Mouse (Mus musculus) hindbrain, embryonic 11.5 days (tissue): Measurements from ENCODE around the gene Igf2bp3. TPM values are rescaled to one million over a fixed set of nuclear protein-coding genes. Genes with fewer than 3 reads are reported as not detected.
"Not testable (repeated sequence)": the region's sequence is repeated elsewhere in the genome, so short reads cannot be mapped to it uniquely, and the experiment has no call there.

Experiments
- ATAC-seq: fragments of 200-750 bp; cut with Nextera tagmentation; 2 replicates; pipeline ENCODE4 v1.8.0; 2017; ENCODE audit warnings: mild to moderate bottlenecking, moderate TSS enrichment, moderate library complexity; ENCODE audit not compliant: low FRiP score
- DNase-seq: peaks from one replicate; pipeline ENCODE4 v3.0.0-alpha.2; 2015; ENCODE audit warnings: low spot score
- H3K27ac ChIP-seq: fragments of 300-500 bp; sonication (generic); 2 replicates; pipeline ENCODE4 v1.5.1; 2014; ENCODE audit warnings: mild to moderate bottlenecking, low read depth, low read length
- H3K27me3 ChIP-seq: fragments of 300-500 bp; sonication (generic); 2 replicates; pipeline ENCODE4 v1.6.1; 2014; ENCODE audit warnings: mild to moderate bottlenecking, low read length, moderate library complexity, mixed read lengths; ENCODE audit not compliant: control insufficient read depth, insufficient read depth
- H3K36me3 ChIP-seq: fragments of 300-500 bp; sonication (generic); 2 replicates; pipeline ENCODE4 v1.6.1; 2014; ENCODE audit warnings: mild to moderate bottlenecking, low read length, moderate library complexity, mixed read lengths; ENCODE audit not compliant: control insufficient read depth, insufficient read depth
- H3K4me1 ChIP-seq: fragments of 300-500 bp; sonication (generic); replicated peaks from 2 replicates; pipeline ENCODE4 v1.6.1; 2014; ENCODE audit warnings: low read length, mixed read lengths; ENCODE audit not compliant: control insufficient read depth, insufficient read depth
- H3K4me2 ChIP-seq: fragments of 300-500 bp; sonication (generic); replicated peaks from 2 replicates; pipeline ENCODE4 v1.6.1; 2014; ENCODE audit warnings: mild to moderate bottlenecking, low read depth, low read length
- H3K4me3 ChIP-seq: fragments of 300-500 bp; sonication (generic); 2 replicates; pipeline ENCODE4 v1.5.1; 2014; ENCODE audit warnings: low read depth, low read length
- H3K9ac ChIP-seq: fragments of 300-500 bp; sonication (generic); 2 replicates; pipeline ENCODE4 v1.6.1; 2014; ENCODE audit warnings: low read depth, low read length
- H3K9me3 ChIP-seq: fragments of 300-500 bp; sonication (generic); 2 replicates; pipeline ENCODE4 v1.6.1; 2016; ENCODE audit warnings: low read length; ENCODE audit not compliant: control insufficient read depth
- WGBS: fragments of 180-500 bp; shearing (Covaris S2); extraction: QIAGEN DNeasy Blood & Tissue Kit; methylation state at CpG from one replicate; pipeline ENCODE4 v1.1.7; 2014; 5-methylcytosine and 5-hydroxymethylcytosine counted together
- polyA plus RNA-seq: library from polyadenylated mRNA; unstranded; fragments of >200 nt; fragmentation: Nextera tagmentation; extraction: Ambion mirVana; gene quantifications from 2 replicates; pipeline ENCODE4 v1.2.1, GENCODE M21; 2014

Gene Igf2bp3
- 132 and 133 TPM in 2 replicates for polyA plus RNA-seq

DNA sequence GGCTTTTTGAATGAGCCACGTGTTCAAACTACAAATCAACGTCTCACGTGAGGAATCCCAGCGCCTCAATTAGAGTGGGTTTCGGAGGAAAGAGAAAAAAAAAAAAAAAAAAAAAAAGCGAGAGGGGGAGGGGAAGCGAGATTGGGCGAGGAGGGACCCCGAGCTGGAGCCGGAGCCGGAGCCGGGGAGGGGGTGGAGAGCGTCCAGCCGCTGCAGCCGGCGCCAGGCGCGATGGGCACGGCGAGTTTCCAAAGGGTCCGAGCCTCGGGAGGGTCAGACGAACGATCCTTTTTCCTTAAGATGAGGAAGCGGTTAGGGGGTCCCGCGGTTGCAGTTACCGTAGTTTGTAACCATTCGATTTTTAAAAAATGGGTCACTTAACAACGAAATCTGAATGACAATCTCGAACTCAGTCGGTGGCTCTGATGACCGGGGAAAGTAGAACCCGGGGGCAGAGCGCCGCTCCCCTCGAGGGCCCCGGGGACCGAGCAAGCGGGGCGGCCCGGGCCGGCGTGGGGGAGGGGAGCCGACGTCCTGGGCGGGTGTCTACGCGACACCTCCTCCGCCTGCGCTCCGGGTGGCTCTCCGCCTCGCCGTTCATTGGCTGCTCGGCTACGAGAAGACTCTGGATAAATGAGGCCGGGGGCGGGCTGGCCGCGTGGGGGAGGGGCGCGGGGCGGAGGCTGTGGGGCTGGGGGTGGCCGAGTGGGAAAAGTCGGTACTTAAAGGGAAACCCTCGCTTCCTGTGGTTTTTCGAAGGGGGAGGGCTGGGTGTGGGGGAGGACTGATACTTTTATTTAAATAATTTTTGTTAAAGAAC lies at the start of gene Igf2bp3:
Igf2bp3 (minus strand) TSS at position 30 of the 820 bp plus-strand sequence.
- 1% methylated on average over 48 of the region's 68 CpGs for WGBS
- Histone ChIP-seq H3K9me3 (no peaks in the 10 kb centered on the region), H3K9ac (peak within 1 kb of the TSS; percentile 98), H3K4me2 (peak within 1 kb of the TSS; percentile 67), H3K4me1 (peaks cover 10% of the 10 kb centered on the region; the same call in 1 of the 2 replicates), H3K4me3 (peak within 1 kb of the TSS; percentile 99), H3K27me3 (no peaks in the 10 kb centered on the region), H3K36me3 (no peaks in the 10 kb centered on the region), H3K27ac (peak within 1 kb of the TSS; percentile 99)
- ATAC-seq = peak; percentile 83
- DNase-seq = peak; percentile 93

DNA sequence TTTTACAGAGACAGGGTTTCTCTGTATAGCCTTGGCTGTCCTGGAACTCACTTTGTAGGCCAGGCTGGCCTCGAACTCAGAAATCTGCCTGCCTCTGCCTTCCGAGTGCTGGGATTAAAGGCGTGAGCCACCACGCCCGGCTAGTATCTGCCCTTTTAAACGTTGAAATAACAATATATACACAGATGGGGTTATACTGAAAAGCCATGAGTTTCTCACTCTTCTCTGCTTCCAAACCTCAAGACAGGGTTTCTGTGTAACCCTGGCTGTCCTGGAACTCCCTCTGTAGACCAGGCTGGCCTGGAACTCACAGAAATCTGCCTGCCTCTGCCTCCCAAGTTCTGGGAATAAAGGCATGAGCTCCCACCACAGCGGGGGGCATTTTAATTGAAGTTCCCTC lies 49.7 kb upstream of the Igf2bp3 start:
- H3K4me2 ChIP-seq, H3K4me1 ChIP-seq, H3K36me3 ChIP-seq, H3K27ac ChIP-seq, H3K9me3 ChIP-seq, H3K4me3 ChIP-seq, DNase-seq, H3K9ac ChIP-seq, H3K27me3 ChIP-seq: not testable (repeated sequence)
- WGBS = 90% methylated on average over 7 of the region's 7 CpGs
- ATAC-seq = 0 out of 2 replicates have a peak, but pooled peaks have one; percentile 4

DNA sequence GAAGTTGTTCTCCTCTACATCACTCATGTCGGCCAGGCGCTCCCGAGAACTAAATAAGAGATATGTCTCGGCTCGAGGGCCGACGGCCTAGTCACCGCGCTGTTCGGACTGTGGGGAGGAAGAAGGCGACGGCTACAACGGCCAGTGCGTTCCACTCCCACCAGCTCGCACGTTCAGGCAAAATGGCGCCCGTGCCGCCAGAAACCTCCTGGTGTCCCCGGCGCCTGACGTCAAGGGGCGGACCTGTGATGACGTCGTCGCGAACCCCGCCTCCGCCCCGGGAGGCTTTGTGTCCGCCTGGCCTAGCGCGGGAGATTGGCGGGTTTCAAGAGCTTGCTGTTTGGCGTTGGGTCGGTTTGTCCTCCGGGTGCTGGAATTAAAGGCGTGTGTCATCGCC lies 49.1 kb upstream of the Igf2bp3 start, which contains the start of gene Tra2a:
Tra2a (minus strand) TSS at position 187 of the 397 bp plus-strand sequence.
- Histone ChIP-seq H3K4me1 (no peaks in the 10 kb centered on the region), H3K27ac (peak within 1 kb of the TSS; percentile 95), H3K4me3 (peak within 1 kb of the TSS; percentile 100), H3K9me3 (no peaks in the 10 kb centered on the region), H3K4me2 (peak within 1 kb of the TSS; percentile 50), H3K27me3 (no peaks in the 10 kb centered on the region), H3K9ac (peak within 1 kb of the TSS; percentile 99), H3K36me3 (no peaks in the 10 kb centered on the region)
- WGBS = under 1% methylated on average over 38 of the region's 39 CpGs
- peak; percentile 99 for DNase-seq
- peak; percentile 95 for ATAC-seq

DNA sequence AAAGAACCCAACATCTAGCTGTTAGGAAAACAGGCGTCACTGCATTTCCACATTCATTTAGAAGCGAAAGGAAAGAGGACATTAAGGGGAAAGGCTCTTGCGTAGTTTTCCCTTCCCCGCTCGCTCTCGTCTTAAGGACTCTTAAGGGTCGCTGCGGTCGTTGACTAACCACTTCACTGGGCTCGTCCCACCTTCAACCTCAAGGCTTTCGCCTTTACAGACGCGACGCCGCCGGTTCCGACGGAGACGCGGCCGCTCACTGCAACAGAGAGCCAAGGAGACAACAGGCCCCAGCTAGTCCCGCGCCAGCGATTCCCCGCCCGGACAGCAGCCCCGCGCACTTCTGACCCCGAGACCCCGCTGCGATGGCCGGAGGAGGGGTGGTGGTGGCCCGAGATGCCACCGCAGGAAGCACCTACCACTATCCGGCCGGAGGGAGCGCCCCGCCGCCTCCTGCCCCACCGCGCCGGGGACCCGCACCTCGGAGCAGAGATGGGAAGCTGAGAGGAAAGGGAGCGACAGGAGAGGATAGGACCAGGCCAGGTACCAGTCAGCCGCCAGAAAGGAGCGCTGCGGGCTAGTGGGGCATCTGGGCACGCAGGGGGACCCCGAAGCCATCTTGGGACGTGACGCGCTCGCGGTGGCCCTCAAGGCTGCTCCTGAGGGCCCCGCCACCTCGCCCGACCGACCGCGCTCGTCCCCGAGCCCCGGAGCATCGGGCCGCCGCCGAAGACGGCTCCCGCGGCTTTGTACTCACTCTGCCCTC lies 48.5 kb upstream of the Igf2bp3 start:
- H3K4me1 ChIP-seq = no peaks in the 10 kb centered on the region
- DNase-seq = peak; percentile 64
- peak overlapping the region; percentile 100 for H3K4me3 ChIP-seq
- H3K27ac ChIP-seq = peak overlapping the region; percentile 95
- peak; percentile 84 for ATAC-seq
- H3K27me3 ChIP-seq = no peaks in the 10 kb centered on the region
- H3K36me3 ChIP-seq = no peaks in the 10 kb centered on the region
- peak overlapping the region; percentile 99 for H3K9ac ChIP-seq
- WGBS = under 1% methylated on average over 71 of the region's 71 CpGs
- H3K4me2 ChIP-seq = peak overlapping the region; percentile 50
- no peaks in the 10 kb centered on the region for H3K9me3 ChIP-seq

DNA sequence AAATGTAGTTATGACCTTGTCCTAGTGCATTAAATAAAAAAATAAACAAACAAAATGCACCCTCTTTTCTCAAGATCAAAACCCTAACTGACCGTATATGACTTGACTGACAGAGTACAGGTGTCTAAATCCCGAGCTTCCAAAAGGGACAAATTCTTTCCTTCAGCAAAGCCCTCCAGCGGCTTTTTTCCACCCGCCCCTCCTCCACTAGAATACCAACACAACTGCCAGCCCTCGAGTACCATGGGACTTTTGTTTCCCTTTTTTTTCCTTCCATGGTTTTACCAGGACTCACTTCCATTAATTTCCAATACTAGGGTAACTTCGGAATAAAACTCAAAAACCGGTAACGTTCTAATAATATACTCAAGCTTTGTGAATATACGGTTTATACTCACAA lies 47.7 kb upstream of the Igf2bp3 start:
- peak overlapping the region; percentile 100 for H3K4me3 ChIP-seq
- H3K27ac ChIP-seq = no peak overlapping the region
- no peaks in the 10 kb centered on the region for H3K36me3 ChIP-seq
- H3K9ac ChIP-seq = peak overlapping the region; percentile 99; the same call in 1 of the 2 replicates
- H3K9me3 ChIP-seq = no peaks in the 10 kb centered on the region
- H3K4me2 ChIP-seq = peak overlapping the region; percentile 50
- WGBS = under 1% methylated on average over 9 of the region's 9 CpGs
- ATAC-seq (no peak), DNase-seq (peak; percentile 57)
- H3K4me1 ChIP-seq = no peaks in the 10 kb centered on the region
- H3K27me3 ChIP-seq = no peaks in the 10 kb centered on the region

DNA sequence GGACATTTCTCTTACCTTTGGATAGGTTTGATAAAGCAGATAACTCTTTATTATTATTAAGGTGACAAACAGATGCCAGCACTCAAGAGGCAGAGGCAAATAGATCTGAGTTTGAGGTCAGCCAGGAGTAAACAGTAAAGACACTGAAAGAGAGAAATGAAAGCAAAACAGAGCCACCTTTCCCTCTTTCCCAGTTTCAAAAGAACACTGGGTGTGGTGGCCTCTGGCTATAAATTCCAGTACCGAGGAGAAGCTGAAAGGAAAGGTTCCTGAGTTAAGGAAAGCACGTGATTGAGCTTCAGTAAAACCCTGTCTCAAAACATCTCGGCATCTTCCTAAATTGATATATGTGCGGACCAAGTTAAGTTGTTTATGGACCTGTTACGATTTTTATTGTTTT lies 45.0 kb upstream of the Igf2bp3 start:
- H3K9me3 ChIP-seq = no peaks in the 10 kb centered on the region
- H3K4me1 ChIP-seq = no peaks in the 10 kb centered on the region
- no peak overlapping the region for H3K27ac ChIP-seq
- H3K4me3 ChIP-seq = no peak overlapping the region
- DNase-seq (no peak), ATAC-seq (no peak)
- no peak overlapping the region for H3K9ac ChIP-seq
- H3K27me3 ChIP-seq = no peaks in the 10 kb centered on the region
- 72% methylated on average over 5 of the region's 5 CpGs for WGBS
- H3K36me3 ChIP-seq = no peaks in the 10 kb centered on the region
- no peak overlapping the region for H3K4me2 ChIP-seq

DNA sequence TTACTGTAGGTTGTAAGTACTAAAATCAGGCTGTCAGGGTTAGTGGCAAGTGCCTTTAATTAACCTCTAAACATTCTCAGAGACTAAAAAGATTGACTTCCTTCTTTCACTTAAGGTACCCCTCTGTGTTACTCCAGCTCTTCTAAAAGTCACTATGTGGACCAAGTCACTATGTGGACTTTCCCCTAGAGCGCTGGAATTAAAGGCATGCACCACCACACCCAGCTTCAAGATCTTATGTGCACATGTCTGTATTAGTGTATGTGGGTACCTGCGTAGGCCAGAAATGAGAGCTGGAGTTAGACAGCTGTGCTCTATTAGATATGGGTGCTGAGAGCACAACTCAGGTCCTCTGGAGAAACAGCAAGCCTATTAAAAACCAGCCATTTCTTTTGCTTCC lies 43.1 kb upstream of the Igf2bp3 start:
- Histone ChIP-seq H3K9ac (no peak overlapping the region), H3K9me3 (no peaks in the 10 kb centered on the region), H3K36me3 (no peaks in the 10 kb centered on the region), H3K4me3 (no peak overlapping the region), H3K4me1 (no peaks in the 10 kb centered on the region), H3K4me2 (no peak overlapping the region), H3K27ac (no peak overlapping the region), H3K27me3 (no peaks in the 10 kb centered on the region)
- WGBS = 93% methylated on average over 2 of the region's 2 CpGs
- DNase-seq (no peak), ATAC-seq (no peak)

DNA sequence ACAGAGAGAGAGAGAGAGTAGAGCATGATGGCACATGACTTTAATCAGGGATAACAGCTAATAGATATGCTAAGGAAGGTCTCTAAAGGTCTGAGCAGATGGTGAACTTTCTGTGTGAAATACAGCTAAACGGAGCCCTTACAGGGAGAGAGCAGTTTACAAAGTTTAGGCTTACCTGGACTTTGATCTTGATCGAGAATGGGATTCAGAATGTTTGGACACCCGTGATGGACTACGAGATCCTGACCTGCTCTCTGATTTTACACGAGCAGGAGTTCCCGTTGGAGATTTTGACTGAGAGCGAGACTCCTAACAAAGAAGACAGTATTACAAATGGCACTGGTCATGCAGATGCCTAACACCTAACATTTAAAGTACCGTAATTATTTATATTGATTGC lies 37.5 kb upstream of the Igf2bp3 start:
- Histone ChIP-seq H3K9ac (no peak overlapping the region), H3K4me3 (no peak overlapping the region), H3K27ac (no peak overlapping the region), H3K36me3 (peaks cover 22% of the 10 kb centered on the region), H3K4me2 (no peak overlapping the region), H3K27me3 (no peaks in the 10 kb centered on the region), H3K9me3 (no peaks in the 10 kb centered on the region), H3K4me1 (no peaks in the 10 kb centered on the region)
- WGBS = 97% methylated on average over 8 of the region's 8 CpGs
- ATAC-seq (no peak), DNase-seq (no peak)
